Mouse (Mus musculus) layer of hippocampus, postnatal 36 days (tissue): ENCODE results near the gene Mipep. TPM values are rescaled to one million over a fixed set of nuclear protein-coding genes. Genes with fewer than 3 reads are reported as not detected.

ENCODE experiments used
- DNase-seq, 2 experiments: peaks; one replicate each; pipeline ENCODE4 v3.0.0; 2022
- total RNA-seq, 2 experiments: library from RNA; stranded (reverse); gene quantifications; 2 replicates each; pipeline ENCODE4 v1.2.3; 2021

Gene Mipep
- 10 to 100 TPM; 32.0 to 33.0 TPM for total RNA-seq

GRCm38 (mm10) chr14:60784427-60785315 lies at the start of gene Mipep:
Mipep (plus strand) TSS chr14:60784573.
- peak; percentile 84 to 86 for DNase-seq

GRCm38 (mm10) chr14:60735206-60735605 lies 49.2 kb upstream of the Mipep start:
- no peak for DNase-seq

GRCm38 (mm10) chr14:60735848-60736547 lies 48.4 kb upstream of the Mipep start:
- no peak for DNase-seq

GRCm38 (mm10) chr14:60736591-60737192 lies 47.7 kb upstream of the Mipep start:
- DNase-seq = no peak

- no peak for DNase-seq
These were observed 47.2 kb upstream of the Mipep start for GRCm38 (mm10) chr14:60737202-60737611.

- DNase-seq = no peak
These were observed 45.9 kb upstream of the Mipep start for GRCm38 (mm10) chr14:60738434-60738938.

- no peak for DNase-seq
These were observed 45.2 kb upstream of the Mipep start for GRCm38 (mm10) chr14:60739155-60739554.

- no peak for DNase-seq
These were observed 44.8 kb upstream of the Mipep start for GRCm38 (mm10) chr14:60739616-60740015.

GRCm38 (mm10) chr14:60740507-60740906 lies 43.9 kb upstream of the Mipep start:
- DNase-seq = no peak

- no peak for DNase-seq
These were observed 43.3 kb upstream of the Mipep start for GRCm38 (mm10) chr14:60741033-60741432.

GRCm38 (mm10) chr14:60741490-60741981 lies 42.8 kb upstream of the Mipep start:
- DNase-seq = no peak

- DNase-seq = no peak
These were observed 40.7 kb upstream of the Mipep start for GRCm38 (mm10) chr14:60743681-60744080.

- no peak for DNase-seq
These were observed 39.2 kb upstream of the Mipep start for GRCm38 (mm10) chr14:60745201-60745600.

GRCm38 (mm10) chr14:60746141-60746540 lies 38.2 kb upstream of the Mipep start:
- DNase-seq = no peak

- no peak for DNase-seq
These were observed 37.1 kb upstream of the Mipep start for GRCm38 (mm10) chr14:60747154-60747870.

- no peak for DNase-seq
These were observed 34.5 kb upstream of the Mipep start for GRCm38 (mm10) chr14:60749880-60750279.

- DNase-seq = no peak
These were observed 32.8 kb upstream of the Mipep start for GRCm38 (mm10) chr14:60751581-60751980.

GRCm38 (mm10) chr14:60752892-60753800 lies 31.2 kb upstream of the Mipep start:
- DNase-seq = no peak

- peak in 1 of 2 experiments; percentile 23 for DNase-seq
These were observed 30.6 kb upstream of the Mipep start for GRCm38 (mm10) chr14:60753801-60754126.

- no peak for DNase-seq
These were observed 29.7 kb upstream of the Mipep start for GRCm38 (mm10) chr14:60754656-60755055.

- DNase-seq = no peak
These were observed 28.1 kb upstream of the Mipep start for GRCm38 (mm10) chr14:60756271-60756670.
